Mouse (Mus musculus): ENCODE results near the gene Nkapd1.

- TF ChIP-seq CTCF (IDR thresholded peaks at IDR 0.05; ENCODE audit: control insufficient read depth, insufficient read depth, insufficient replicate concordance, low read depth, low read length) (no peak), POLR2A (IDR thresholded peaks at IDR 0.05; ENCODE audit: control insufficient read depth, low read depth, low read length) (no peak)
These were observed 55.3 kb downstream of the Nkapd1 start for GRCm38 (mm10) chr9:50561918-50562360.

Measured in testis, adult 2 months (tissue).